Mouse (Mus musculus): ENCODE measurements around the gene Inpp5d. TPM values are rescaled to one million over a fixed set of nuclear protein-coding genes. Genes with fewer than 3 reads are reported as not detected.

Inpp5d gene
- polyA plus RNA-seq, 1 experiment, result 8.5 TPM

DNA sequence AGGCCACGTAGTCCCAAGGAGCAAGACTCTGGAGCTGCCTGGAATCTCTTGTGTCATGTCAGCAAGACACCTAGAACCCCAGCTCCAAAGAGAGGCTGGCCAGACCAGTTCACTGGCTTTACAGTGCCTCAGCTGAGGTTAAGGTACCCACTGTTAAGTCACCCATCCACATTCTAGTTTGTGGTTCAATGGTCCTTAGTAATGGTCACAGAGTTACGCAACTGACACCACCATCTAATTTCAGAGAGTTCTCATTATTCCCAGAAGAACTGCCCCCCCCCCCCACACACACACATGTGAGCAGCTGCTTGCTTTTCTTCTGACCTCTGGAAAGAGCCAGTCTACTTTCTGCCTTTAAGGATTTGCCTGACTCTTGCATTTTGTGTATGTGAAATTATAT is 4.7 kb downstream of the Inpp5d start:
- DNase-seq (ENCODE audit: low spot score), result no peak

DNA sequence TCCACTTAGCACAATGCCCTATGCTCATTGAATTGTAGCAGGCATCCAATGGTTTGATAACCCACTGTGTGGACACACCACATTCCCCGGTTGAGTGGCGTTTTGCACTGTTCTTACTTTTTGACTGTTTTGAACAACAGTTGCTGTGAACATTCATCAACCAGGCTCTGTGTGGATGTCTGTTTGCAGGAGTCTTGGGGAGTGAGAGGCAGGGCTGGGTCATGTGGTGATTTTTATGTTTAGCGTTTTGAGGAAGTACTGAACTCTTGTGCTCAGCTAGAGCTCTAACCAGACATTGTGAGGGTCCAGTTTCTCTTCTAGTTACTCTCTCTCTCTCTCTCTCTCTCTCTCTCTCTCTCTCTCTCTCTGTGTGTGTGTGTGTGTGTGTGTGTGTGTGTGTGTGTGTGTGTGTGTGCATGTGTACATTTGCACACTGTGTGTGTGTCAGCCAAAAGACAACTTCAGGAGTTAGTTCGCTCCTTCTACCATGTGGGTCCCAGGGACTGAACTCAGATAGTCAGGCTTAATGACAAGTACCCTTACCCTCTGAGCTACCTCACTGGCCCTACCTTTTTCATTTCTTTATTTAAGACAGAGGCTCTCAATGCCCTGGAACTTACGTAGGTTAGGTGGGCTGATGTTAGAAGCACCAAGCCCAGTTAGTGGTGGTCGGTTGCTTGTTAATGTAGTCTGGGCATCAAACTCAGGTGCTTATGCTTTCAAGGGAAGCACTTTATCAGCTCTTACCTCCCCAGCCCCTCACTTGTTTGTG is 5.3 kb downstream of the Inpp5d start:
- DNase-seq (ENCODE audit: low spot score), result no peak

DNA sequence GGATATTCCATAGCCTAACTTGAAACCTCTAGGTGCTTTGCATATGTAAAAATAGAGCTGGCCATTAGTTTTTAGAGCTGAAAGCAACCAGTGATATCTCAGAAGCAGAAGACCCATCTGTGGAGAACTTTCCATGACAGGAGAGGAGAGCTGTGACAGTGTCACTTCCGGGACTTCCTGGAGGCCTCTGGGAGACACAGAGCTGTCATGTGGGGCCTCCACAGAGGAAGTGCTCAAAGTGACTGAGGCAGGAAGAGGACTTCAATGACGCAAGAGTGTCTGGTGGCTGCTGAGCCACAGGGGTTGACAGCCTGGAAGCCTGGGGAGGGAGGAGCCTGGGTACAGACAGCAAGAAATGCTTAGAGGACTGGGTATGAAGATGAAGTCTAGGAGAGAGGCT is 6.2 kb downstream of the Inpp5d start:
- DNase-seq (ENCODE audit: low spot score), result no peak

DNA sequence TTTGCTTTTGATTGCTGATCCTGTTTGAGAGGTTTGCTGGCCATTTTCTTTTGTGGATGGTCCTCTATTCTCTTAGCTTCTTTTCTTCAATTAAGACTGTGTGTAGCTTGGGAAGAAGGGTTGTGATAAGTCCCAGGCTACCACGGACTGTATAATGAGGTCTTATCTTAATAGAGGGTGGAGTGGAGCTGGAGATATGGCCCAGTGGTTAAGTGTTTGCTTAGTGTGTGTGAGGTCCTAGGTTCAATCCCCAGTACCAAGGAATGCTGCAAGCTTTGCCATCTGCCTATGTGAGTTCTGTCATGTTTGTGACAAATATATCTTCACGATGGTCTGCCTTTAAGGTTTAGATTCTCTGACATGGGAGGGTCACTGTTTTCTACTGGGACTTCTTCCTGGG is 8.0 kb downstream of the Inpp5d start:
- DNase-seq (ENCODE audit: low spot score), result no peak

DNA sequence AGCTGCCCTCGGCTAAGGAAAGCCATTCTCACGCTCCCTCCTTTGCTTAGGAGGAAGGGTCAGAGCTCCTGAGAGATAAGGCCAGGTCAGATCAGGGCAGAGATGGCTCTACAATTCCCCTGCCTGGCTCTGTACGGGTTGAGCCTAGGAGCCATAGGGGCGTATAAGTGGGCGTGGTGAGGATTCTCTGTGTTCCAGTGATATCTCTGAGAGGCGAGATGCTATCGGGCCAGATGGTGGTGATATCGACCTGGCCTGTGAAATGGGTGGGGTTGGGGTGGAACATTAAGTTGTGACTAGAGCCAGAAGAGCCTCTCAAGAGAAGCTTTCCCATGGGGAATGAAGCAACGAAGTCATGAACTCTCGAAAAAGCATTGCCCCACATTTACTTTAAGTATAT is 11.5 kb downstream of the Inpp5d start:
- DNase-seq (ENCODE audit: low spot score), result no peak

DNA sequence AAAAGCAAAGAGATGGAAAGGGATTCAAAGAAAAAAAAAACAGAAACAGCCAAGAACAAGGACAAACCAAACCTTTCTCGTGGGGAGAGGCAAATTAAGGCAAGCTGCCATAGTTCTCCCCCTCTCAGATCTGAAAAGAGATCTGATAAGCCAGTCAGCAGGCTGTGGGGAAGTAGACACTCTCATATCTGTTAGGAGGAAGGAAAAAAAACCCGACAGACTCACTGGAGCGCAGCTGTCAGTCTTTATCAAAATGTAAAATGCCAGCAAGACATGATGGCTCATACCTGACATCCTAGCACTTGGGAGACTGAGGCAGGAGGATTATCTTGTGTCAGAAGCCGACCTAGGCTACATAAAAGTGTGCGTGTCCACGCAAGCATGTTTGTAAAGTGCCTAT is 12.1 kb downstream of the Inpp5d start:
- no peak for DNase-seq (ENCODE audit: low spot score)

DNA sequence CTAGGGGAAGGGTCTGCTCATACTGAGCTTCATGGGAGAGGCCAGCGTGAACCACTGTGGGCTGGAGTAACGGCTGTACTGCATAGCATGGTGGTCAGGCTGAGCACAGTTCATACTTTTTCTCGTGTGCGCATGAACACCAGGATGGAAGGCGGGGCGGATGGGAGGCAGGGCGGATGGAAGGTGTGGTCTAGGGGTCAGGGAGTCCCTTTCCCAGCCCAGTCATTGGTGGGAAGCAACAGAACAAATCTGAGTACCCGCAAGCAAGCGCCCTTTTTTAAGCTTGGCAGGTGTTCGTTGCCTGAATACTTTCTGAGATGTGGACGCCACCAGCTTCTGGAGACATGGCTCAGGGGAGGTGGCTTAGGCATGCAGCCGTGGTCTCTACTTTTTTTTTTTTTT is 16.6 kb downstream of the Inpp5d start:
- DNase-seq (ENCODE audit: low spot score), result no peak

DNA sequence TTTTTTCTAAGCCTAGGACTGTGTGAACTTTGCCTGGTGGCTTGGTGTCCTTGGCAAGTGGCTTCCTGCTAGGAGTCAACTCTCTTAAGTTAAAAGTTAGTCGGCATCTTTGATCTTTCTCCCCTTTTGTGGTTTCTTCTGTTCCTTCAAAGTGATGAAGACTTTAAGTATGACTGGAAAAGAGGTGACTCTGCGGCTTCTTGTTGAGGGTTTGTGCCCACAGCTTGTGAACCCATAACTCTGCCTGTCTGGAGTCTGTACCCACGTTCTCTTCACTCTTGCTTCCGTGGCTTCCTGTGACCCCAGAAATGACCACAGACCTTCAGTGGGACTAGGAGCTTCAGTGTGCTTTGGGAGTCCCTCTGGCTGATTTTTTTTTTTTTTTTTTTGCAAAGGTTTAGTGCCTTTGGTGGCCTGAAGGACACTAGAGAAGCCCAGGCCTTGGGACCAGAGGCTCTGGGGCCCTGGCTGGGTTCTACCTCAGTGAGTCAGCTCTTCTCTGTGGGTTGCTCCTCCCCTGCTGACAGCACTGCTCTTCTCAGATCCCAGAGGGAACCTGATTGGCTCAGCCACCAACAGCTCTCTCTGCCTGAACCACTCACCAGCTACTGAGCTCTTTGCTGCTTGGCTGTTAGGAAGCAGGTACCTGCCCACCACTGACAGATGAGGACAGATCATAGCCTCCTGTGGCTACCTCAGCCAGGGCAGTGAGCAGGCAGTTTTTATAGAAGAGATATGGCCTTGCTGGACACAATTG is 17.2 kb downstream of the Inpp5d start:
- DNase-seq (ENCODE audit: low spot score), result no peak

DNA sequence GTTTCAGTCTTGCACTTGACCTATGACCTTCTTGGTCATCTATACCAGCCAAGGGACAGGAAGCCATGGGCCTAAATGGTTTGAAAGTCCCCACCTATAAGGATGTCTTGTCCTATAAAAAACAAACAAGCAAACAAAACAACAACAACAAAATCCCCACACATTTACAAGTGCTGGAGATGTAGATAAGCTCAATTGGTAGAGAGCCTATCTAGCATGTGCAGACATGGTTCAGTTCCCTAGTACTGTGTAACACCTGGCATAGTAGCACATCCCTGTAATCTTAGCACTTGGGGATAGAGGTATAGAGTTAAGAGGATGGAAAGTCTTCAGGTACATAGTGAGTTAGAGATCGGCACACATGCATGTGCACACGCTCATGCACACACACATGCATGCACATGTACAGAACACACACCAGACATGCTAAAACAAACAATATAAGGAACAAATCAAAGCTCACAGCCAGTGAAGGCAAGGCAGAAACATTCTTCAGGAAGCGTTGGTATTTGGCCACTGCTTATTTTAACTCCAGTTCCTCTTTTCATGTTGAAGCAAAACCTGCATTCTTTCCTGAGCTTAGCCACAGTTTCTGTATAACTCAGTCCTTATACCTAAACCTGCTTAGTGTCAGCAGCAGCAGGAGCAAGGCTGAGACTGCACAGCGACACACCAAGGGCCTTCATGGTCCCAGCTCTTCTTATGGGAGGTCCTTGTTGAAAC is 17.9 kb downstream of the Inpp5d start:
- DNase-seq (ENCODE audit: low spot score), result no peak

DNA sequence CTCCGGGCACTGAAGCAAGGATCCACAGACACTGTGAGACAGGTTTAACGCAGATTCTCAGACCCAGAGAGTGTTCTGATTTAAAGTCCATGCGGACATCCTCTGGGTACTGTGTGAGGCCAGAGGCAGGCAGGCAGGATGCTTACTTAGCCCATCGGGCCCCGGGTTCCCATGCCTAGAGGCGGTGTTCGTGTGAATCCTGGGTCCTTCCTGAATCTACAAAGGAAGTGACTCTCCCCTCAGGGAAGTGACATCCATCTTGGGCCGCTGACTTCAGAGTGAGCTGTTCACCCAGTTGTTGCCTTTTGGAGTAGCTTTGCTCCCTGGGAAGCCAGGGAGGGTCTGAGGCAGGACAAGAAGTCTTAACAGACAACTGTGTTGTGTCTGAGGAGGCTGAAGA is 19.6 kb downstream of the Inpp5d start:
- DNase-seq (ENCODE audit: low spot score), result no peak

DNA sequence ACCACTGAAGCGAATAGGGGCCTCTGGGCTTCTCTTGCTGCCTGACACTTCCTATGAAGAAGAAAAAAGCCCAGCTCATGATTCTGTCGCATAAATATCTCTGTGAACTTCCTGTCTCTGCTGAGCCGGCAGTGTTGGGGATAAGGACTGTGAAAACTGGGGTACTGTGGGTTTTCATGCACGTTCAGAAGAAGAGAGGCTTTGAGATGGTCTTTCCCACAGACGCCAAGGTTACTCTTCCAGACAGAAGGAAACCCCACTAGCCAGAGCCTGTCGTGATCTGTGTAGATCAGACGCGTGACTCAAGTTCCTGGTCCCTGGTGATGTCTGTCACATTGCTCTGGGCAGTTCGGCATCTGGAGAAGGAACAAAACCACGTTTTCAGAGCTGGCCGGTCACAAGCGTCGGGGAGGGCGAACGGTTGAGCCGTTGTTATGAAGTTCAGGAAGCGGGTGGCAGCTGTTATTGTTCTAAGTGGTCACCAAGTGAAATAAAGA is 20.1 kb downstream of the Inpp5d start:
- DNase-seq (ENCODE audit: low spot score), result no peak

DNA sequence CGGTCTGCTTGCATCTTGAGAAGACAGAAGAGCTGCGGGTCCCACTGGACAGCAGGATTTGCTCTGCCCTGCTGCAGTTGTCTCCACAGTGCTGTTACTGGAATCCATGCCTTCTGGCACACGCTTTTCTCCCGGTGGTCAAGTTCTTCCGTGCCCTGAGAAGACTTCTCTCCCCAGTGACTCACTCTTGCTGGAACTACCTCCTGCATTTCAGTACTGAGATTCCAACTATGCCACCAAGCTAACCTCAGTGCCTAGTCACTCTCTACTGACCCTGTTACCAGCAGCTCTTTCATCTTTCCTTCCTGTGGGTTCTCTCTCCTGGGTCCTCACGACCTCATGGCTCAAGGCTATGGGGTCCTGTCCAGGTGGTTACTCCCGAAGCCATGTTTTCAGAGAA is 22.9 kb downstream of the Inpp5d start:
- no peak for DNase-seq (ENCODE audit: low spot score)

DNA sequence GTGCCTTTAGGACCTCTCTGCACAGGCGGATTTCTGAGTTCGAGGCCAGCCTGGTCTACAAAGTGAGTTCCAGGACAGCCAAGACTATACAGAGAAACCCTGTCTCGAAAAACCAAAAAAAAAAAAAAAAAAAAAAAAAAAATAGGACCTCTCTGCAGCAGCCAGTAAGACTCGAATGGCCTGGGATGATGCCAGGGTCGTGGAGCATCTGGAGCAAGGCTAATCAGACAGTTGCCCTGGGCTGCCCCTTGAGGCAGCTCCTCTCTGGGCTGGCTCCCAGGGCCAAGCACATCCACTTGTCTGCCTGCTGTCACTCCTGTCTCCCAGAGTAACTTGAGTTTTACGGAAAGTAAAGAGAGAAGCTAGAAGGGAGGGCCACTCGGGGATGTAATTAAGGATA is 24.9 kb downstream of the Inpp5d start:
- DNase-seq (ENCODE audit: low spot score), result no peak

DNA sequence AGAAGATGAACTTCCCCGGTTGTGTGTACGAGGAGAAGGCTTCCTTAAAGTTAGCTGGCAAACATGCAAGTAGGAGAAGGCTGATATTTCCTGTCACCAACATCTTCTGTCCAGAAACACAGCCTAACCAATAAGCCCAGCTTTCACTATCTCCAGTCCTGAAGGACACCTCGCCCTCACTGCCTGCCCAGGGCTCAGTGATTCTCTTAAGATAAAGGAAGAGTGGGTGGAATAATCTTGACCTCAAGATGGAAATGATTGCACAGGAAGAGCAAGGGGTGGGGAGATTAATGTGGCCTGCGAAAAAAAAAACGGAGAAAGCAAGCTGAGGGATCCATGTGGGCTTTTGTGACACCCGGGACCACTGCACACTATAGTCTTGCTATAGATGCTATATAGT is 25.6 kb downstream of the Inpp5d start:
- no peak for DNase-seq (ENCODE audit: low spot score)

DNA sequence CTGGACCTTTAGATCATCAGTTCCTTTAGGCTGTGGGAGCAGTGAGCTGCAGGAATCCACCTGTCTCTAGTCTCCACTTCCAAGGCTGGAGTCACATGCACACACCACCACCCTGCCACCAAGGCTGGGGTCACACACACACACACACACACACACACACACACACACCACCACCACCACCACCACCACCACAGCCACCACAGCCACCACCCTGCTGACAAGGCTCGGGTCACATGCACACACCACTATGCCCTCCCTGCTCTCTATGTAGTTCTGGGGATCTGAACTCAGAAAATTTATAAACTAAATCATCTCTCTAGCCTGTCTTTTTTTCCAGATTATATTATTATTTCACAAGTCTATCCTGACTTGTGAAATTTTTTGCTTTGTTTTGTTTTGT is 27.7 kb downstream of the Inpp5d start:
- DNase-seq (ENCODE audit: low spot score), result no peak

DNA sequence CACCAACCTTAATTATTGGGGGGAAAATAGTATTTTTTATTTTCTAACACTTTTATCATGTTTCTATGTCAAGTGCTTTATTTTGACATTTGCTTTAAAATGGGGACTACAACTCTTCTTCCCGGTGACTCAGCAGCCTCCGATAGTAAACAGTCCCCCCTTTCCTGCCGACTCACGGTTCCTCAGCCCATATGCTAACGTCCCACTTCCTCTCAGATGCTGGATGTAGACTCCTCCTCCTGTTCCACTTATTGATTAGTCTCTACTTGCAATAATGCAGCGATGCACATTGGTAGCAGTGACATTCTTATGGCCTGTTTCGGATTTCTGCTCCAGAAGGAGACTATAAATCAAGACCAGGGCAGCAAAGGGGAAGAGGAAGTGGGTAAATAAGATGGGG is 28.5 kb downstream of the Inpp5d start:
- DNase-seq (ENCODE audit: low spot score), result no peak

DNA sequence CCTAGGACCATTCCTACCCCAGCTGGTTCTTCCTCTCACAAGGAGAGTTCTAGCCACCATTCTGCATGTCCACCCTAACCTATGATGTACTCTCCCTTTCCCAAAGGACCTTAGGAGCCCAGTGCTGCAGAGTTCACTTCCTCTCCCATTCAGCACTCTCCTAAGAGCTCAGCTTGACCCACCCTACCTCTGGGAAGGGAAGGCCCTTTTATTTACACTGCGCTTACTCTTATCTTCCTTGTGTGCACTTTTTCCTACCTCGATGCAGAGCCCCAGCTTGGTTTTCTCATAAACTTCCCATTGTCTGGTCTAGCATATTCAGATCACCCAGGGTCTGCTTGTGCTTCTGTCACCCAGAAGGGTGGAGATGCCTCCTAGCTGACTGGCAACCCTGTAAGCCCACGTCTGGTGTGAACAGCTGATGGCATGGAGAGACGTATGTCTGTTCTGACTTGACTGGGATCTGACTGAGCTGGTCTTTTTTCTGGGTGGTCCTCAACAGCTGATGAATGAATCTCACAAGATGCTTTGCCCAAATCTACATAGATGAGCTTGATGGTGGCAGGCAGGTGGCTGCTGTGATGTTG is 29.2 kb downstream of the Inpp5d start:
- DNase-seq (ENCODE audit: low spot score), result no peak

DNA sequence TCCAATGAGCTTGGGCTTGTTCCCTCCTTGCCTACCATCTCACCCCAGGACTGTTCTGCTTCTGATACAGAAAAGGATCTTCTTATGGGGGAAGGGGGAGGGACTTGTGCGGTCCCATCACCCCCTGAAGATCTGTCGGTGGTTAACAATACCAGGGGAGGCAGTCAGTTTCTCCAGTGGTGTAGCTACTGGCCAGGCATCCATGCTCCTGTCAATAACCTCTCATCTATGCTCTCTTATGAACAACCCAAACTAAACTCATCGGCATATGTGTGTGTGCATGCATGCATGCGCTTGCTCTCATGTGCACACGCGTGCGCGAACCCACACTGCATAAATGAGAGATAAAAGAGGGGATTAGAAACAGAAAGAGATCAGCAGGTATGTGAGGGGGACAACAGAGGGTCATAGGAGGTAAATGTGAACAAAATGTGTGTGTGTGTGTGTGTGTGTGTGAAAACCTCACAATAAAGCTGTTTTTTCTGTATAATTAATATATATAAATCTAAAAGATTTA is 29.9 kb downstream of the Inpp5d start:
- no peak for DNase-seq (ENCODE audit: low spot score)

DNA sequence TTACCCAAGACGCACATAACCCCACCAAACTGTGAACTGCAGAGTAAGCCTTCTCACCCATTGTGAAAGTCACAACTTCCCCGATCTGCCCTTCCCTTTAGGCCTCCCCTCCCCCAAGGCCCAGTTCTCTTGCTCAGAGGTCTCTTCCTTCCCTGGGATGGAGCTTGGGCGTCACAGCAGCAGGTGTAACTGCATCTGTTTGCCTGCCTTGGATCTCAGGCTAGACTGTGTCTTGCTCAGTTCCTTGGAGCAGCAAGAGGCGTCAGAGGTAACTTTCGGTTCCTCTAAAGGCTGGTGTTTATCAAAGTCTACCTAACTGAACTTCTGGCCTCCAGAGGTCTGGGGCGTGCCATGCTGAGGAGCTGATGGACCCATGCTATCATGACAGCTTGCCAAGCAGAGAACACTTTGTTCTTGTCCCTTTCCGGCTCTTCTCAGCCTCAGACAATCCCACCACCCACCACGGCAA is 30.5 kb downstream of the Inpp5d start:
- DNase-seq (ENCODE audit: low spot score), result no peak

DNA sequence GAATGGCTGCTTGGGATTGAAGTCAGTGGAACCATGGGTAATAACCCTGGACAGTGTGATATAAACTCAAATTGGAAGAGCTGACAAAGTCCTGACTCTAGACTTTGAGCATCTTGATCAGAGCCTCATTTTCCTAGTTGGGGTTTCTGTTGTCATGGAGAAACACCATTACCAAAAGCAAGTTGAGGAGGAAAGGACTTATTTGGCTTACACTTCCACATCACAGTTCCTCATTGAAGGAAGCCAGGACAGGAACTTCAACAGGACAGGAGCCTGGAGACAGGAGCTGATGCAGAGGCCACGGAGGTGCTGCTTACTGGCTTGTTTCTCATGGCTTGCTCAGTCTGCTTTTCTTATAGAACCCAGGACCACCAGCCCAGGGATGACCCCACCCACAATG is 31.3 kb downstream of the Inpp5d start:
- DNase-seq (ENCODE audit: low spot score), result no peak

DNA sequence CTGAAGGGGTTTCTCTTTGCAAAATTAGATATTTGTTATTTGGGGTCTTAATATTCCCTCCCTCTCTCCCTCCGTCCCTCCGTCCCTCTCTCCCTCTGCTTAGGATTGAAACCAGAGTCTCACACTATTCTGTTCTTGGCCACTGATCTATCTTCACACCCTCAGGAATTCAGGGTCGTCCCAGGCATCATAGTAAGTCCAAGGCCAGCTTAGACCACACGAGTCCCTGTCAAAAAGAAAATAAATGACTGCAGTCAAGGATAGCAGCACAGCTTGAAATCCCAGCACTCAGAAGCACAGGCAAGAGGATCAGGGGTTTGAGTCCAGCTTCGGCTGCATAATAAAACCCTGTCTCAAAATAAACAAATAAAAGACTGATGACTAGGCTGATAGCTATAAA is 35.0 kb downstream of the Inpp5d start:
- DNase-seq (ENCODE audit: low spot score), result no peak

DNA sequence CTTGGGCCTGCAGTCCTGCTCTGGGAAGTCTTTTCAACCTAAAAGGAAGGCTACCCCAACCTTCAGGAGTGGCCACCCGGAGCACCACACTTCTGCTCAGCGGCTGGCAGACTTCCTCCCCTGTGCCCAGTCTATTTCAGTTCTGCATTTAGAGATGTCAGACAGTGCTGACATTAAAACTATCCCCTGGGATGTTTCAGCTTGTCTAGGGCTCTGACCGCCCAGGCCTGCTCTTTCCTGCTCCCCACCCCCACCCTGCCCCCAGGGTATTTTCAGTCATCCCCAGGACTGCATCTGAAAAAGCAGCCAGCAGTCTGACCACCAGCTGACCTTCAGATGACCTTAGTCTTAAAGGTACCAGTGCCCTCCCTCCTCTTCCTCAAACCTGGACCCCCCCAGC is 38.0 kb downstream of the Inpp5d start:
- no peak for DNase-seq (ENCODE audit: low spot score)
